Mouse (Mus musculus) embryonic fibroblast, embryonic 13.5 days (primary cell): ENCODE data around the gene Olfr63.

Experiments
- CTCF ChIP-seq: IDR thresholded peaks from 2 replicates; pipeline ENCODE4 v1.5.1; 2011; ENCODE audit warnings: mild to moderate bottlenecking, control low read depth, low read length, moderate library complexity, borderline replicate concordance; ENCODE audit not compliant: insufficient read depth
- POLR2A ChIP-seq: IDR thresholded peaks from 2 replicates; pipeline ENCODE4 v1.6.1; 2011; ENCODE audit warnings: low read depth, mild to moderate bottlenecking, control low read depth, low read length, moderate library complexity

- TF ChIP-seq CTCF (no peak), POLR2A (no peak)
Observed at GRCm38 (mm10) chr17:33221590-33221989, 42.9 kb upstream of the Olfr63 start, which contains the start of gene Olfr1564.
